Comparison of ENCODE assay signal across 9 mouse cellular contexts in genomic region chr10:80756509-80756908, GRCm38 (mm10). TPM values are rescaled to one million over a fixed set of nuclear protein-coding genes. Genes with fewer than 3 reads are reported as not detected.
DNase-seq lines count a peak whose midpoint lies in the region; ATAC-seq and TF ChIP-seq lines count a peak whose summit lies in the region.
"Had no signal": no experiment of that assay in that cellular context is flagged by ENCODE, and none has a peak within 500 bp of the region (broad histone marks: within the 10 kb centered on the region; RNA-seq: fewer than 3 reads in every experiment).

No protein-coding gene starts in this region.

- 47% methylated on average over 2 of the region's 2 CpGs for WGBS in lung, postnatal 0 days
- 63% methylated on average over 2 of the region's 2 CpGs for WGBS in forebrain, embryonic 12.5 days
- whole genome bisulfite sequencing in limb, embryonic 13.5 days: 65% methylated on average over 2 of the region's 2 CpGs
- WGBS in small intestine, adult 2 months: 30% methylated on average over 2 of the region's 2 CpGs

- H3K9ac ChIP-seq in lung, postnatal 0 days (replicated peaks; ENCODE audit: low read depth): 0 out of 2 replicates have a peak overlapping the region, but pooled peaks have one; percentile 81
- H3K9ac ChIP-seq in forebrain, embryonic 12.5 days: peak overlapping the region; percentile 98
- H3K9ac ChIP-seq in limb, embryonic 13.5 days: peak overlapping the region; percentile 97

- H3K36me3 ChIP-seq in lung, postnatal 0 days (ENCODE audit: insufficient read depth, low read length): no peaks in the 10 kb centered on the region
- no peaks in the 10 kb centered on the region; the same call in 1 of the 2 replicates for H3K36me3 ChIP-seq in forebrain, embryonic 12.5 days (replicated peaks)
- H3K36me3 ChIP-seq in limb, embryonic 13.5 days: no peaks in the 10 kb centered on the region
- H3K36me3 ChIP-seq in small intestine, adult 2 months (ENCODE audit: control insufficient read depth, insufficient read depth, low read length): no peaks in the 10 kb centered on the region

- H3K9me3 ChIP-seq in lung, postnatal 0 days (ENCODE audit: low read length): no peaks in the 10 kb centered on the region
- no peaks in the 10 kb centered on the region for H3K9me3 ChIP-seq in forebrain, embryonic 12.5 days
- H3K9me3 ChIP-seq in limb, embryonic 13.5 days: no peaks in the 10 kb centered on the region

- TF ChIP-seq CTCF in lung, postnatal 0 days (IDR thresholded peaks at IDR 0.05): no peak
- TF ChIP-seq CTCF in small intestine, adult 2 months (IDR thresholded peaks at IDR 0.05; ENCODE audit: extremely low read depth, insufficient read length, insufficient replicate concordance, low read depth, low read length): no peak

- H3K4me1 ChIP-seq in lung, postnatal 0 days (ENCODE audit: insufficient read depth, low read depth, low read length): peaks cover 24% of the 10 kb centered on the region
- H3K4me1 ChIP-seq in forebrain, embryonic 12.5 days: peaks cover 59% of the 10 kb centered on the region
- H3K4me1 ChIP-seq in limb, embryonic 13.5 days: peaks cover 51% of the 10 kb centered on the region
- peaks cover 42% of the 10 kb centered on the region; the same call in 1 of the 2 replicates for H3K4me1 ChIP-seq in small intestine, adult 2 months (ENCODE audit: control insufficient read depth, insufficient read depth, insufficient read length, low read length)

- 0 out of 2 replicates have a peak overlapping the region, but pooled peaks have one; percentile 97 for H3K4me3 ChIP-seq in lung, postnatal 0 days (ENCODE audit: low read depth, low read length)
- H3K4me3 ChIP-seq in forebrain, embryonic 12.5 days (replicated peaks): peak overlapping the region; percentile 99
- H3K4me3 ChIP-seq in limb, embryonic 13.5 days: peak overlapping the region; percentile 92
- H3K4me3 ChIP-seq in small intestine, adult 2 months (ENCODE audit: low read depth, low read length): peak overlapping the region; percentile 98

- H3K27me3 ChIP-seq in lung, postnatal 0 days (replicated peaks; ENCODE audit: insufficient read depth, low read length): no peaks in the 10 kb centered on the region
- H3K27me3 ChIP-seq in forebrain, embryonic 12.5 days: no peaks in the 10 kb centered on the region
- no peaks in the 10 kb centered on the region for H3K27me3 ChIP-seq in limb, embryonic 13.5 days
- H3K27me3 ChIP-seq in small intestine, adult 2 months (ENCODE audit: control insufficient read depth, insufficient read depth, low read length): no peaks in the 10 kb centered on the region

- TF ChIP-seq EP300 in lung, postnatal 0 days (IDR thresholded peaks at IDR 0.05): no peak

- no peak for TF ChIP-seq POLR2A in small intestine, adult 2 months (IDR thresholded peaks at IDR 0.05; ENCODE audit: low read depth, low read length)

- DNase-seq in lung, postnatal 0 days (ENCODE audit: low spot score): no peak
- DNase-seq in lung, adult 18-20 months: no peak
- no peak for DNase-seq in layer of hippocampus, postnatal 14 days (ENCODE audit: low spot score in 2 of 2)
- no peak for DNase-seq in spleen, postnatal 36 days (ENCODE audit: low spot score in 2 of 2)
- no peak for DNase-seq in kidney, postnatal 14 days
- DNase-seq: kidney, postnatal 10 days had no signal

- peak overlapping the region; percentile 91 for H3K4me2 ChIP-seq in lung, postnatal 0 days (replicated peaks; ENCODE audit: low read depth, low read length)
- peak overlapping the region; percentile 98 for H3K4me2 ChIP-seq in forebrain, embryonic 12.5 days
- peak overlapping the region; percentile 97 for H3K4me2 ChIP-seq in limb, embryonic 13.5 days (replicated peaks)

- H3K27ac ChIP-seq in lung, postnatal 0 days (ENCODE audit: low read length): no peak overlapping the region
- H3K27ac ChIP-seq in forebrain, embryonic 12.5 days: no peak overlapping the region
- H3K27ac ChIP-seq in limb, embryonic 13.5 days: no peak overlapping the region
- H3K27ac ChIP-seq in small intestine, adult 2 months (ENCODE audit: insufficient read depth, low read depth, low read length): peak overlapping the region; percentile 26; the same call in 1 of the 2 replicates

- no peak for ATAC-seq in lung, postnatal 0 days
- ATAC-seq in forebrain, embryonic 12.5 days (ENCODE audit: low FRiP score): no peak
- no peak for ATAC-seq in limb, embryonic 13.5 days (ENCODE audit: low FRiP score, low read depth)

RNA-seq across cellular contexts. Expression of gene Dot1l, which starts 1.5 kb away (rescaled TPM):
- 7.4 and 9.6 TPM in 2 replicates for polyA plus RNA-seq in lung, postnatal 0 days (2015; fragmentation: Nextera tagmentation; extraction: Ambion mirVana)
- polyA plus RNA-seq in forebrain, embryonic 12.5 days (2016; fragmentation: Nextera tagmentation; extraction: Ambion mirVana): 27.6 and 28.2 TPM in 2 replicates
- polyA plus RNA-seq in limb, embryonic 13.5 days (2015; fragmentation: Nextera tagmentation; extraction: Ambion mirVana): 19.2 and 20.2 TPM in 2 replicates
- 57.6 and 83.7 TPM in 2 replicates for polyA plus RNA-seq in small intestine, adult 2 months (2012; rRNA removed)
- total RNA-seq in layer of hippocampus, postnatal 14 days (2021): 10 to 100 TPM; 60.6 to 62.2 TPM

RNA-seq across cellular contexts. Expression of gene Ap3d1, which starts 14.4 kb away (rescaled TPM):
- 49.3 and 58.2 TPM in 2 replicates for polyA plus RNA-seq in lung, postnatal 0 days (2015; fragmentation: Nextera tagmentation; extraction: Ambion mirVana)
- 87.5 and 89.3 TPM in 2 replicates for polyA plus RNA-seq in forebrain, embryonic 12.5 days (2016; fragmentation: Nextera tagmentation; extraction: Ambion mirVana)
- polyA plus RNA-seq in limb, embryonic 13.5 days (2015; fragmentation: Nextera tagmentation; extraction: Ambion mirVana): 74.5 and 80.0 TPM in 2 replicates
- 64.9 and 110 TPM in 2 replicates for polyA plus RNA-seq in small intestine, adult 2 months (2012; rRNA removed)
- 100 to 1,000 TPM; 137 to 144 TPM for total RNA-seq in layer of hippocampus, postnatal 14 days (2021)

RNA-seq across cellular contexts. Expression of gene Sf3a2, which starts 41.5 kb away (rescaled TPM):
- 27.0 and 29.4 TPM in 2 replicates for polyA plus RNA-seq in lung, postnatal 0 days (2015; fragmentation: Nextera tagmentation; extraction: Ambion mirVana)
- polyA plus RNA-seq in forebrain, embryonic 12.5 days (2016; fragmentation: Nextera tagmentation; extraction: Ambion mirVana): 77.1 and 89.4 TPM in 2 replicates
- polyA plus RNA-seq in limb, embryonic 13.5 days (2015; fragmentation: Nextera tagmentation; extraction: Ambion mirVana): 73.0 and 77.4 TPM in 2 replicates
- polyA plus RNA-seq in small intestine, adult 2 months (2012; rRNA removed): 23.0 and 40.2 TPM in 2 replicates
- 10 to 100 TPM; 41.0 to 45.9 TPM for total RNA-seq in layer of hippocampus, postnatal 14 days (2021)

RNA-seq across cellular contexts. Expression of gene Plekhj1, which starts 41.9 kb away (rescaled TPM):
- polyA plus RNA-seq in lung, postnatal 0 days (2015; fragmentation: Nextera tagmentation; extraction: Ambion mirVana): 59.9 and 69.1 TPM in 2 replicates
- 152 and 156 TPM in 2 replicates for polyA plus RNA-seq in forebrain, embryonic 12.5 days (2016; fragmentation: Nextera tagmentation; extraction: Ambion mirVana)
- 127 and 128 TPM in 2 replicates for polyA plus RNA-seq in limb, embryonic 13.5 days (2015; fragmentation: Nextera tagmentation; extraction: Ambion mirVana)
- 26.0 and 41.8 TPM in 2 replicates for polyA plus RNA-seq in small intestine, adult 2 months (2012; rRNA removed)
- 10 to 100 TPM; 57.1 to 57.8 TPM for total RNA-seq in layer of hippocampus, postnatal 14 days (2021)

RNA-seq across cellular contexts. Expression of gene Amh, which starts 48.5 kb away (rescaled TPM):
- 0.07 TPM in 1 of 2 replicates, not detected in the other for polyA plus RNA-seq in lung, postnatal 0 days (2015; fragmentation: Nextera tagmentation; extraction: Ambion mirVana)
- 0.15 TPM in 1 of 2 replicates, not detected in the other for polyA plus RNA-seq in forebrain, embryonic 12.5 days (2016; fragmentation: Nextera tagmentation; extraction: Ambion mirVana)
- polyA plus RNA-seq in limb, embryonic 13.5 days (2015; fragmentation: Nextera tagmentation; extraction: Ambion mirVana): not detected in 2 replicates
- polyA plus RNA-seq in small intestine, adult 2 months (2012; rRNA removed): 0.87 and 0.95 TPM in 2 replicates
- 1 to 10 TPM; 2.4 to 2.9 TPM for total RNA-seq in layer of hippocampus, postnatal 14 days (2021)
